Mouse (Mus musculus) neural tube, embryonic 11.5 days (tissue): ENCODE measurements around the gene Gm49387. TPM values are rescaled to one million over a fixed set of nuclear protein-coding genes. Genes with fewer than 3 reads are reported as not detected.

Experiments used
- ATAC-seq: fragments of 200-750 bp; cut with Nextera tagmentation; 2 replicates; pipeline ENCODE4 v1.8.0; 2017; ENCODE audit warnings: moderate number of reproducible peaks, mild to moderate bottlenecking, moderate TSS enrichment, moderate library complexity; ENCODE audit not compliant: insufficient read depth, low FRiP score, low TSS enrichment
- DNase-seq: peaks from one replicate; pipeline ENCODE4 v3.0.0-alpha.2; 2015; ENCODE audit warnings: low spot score
- H3K27ac ChIP-seq: fragments of 300-500 bp; sonication (generic); 2 replicates; pipeline ENCODE4 v1.5.1; 2014; ENCODE audit warnings: low read depth, mild to moderate bottlenecking, low read length
- H3K27me3 ChIP-seq: fragments of 300-500 bp; sonication (generic); 2 replicates; pipeline ENCODE4 v1.6.1; 2014; ENCODE audit warnings: mild to moderate bottlenecking, low read length, mixed read lengths; ENCODE audit not compliant: control insufficient read depth, insufficient read depth
- H3K36me3 ChIP-seq: fragments of 300-500 bp; sonication (generic); 2 replicates; pipeline ENCODE4 v1.6.1; 2014; ENCODE audit warnings: mild to moderate bottlenecking, low read length, moderate library complexity, mixed read lengths; ENCODE audit not compliant: control insufficient read depth, insufficient read depth
- H3K4me1 ChIP-seq: fragments of 300-500 bp; sonication (generic); 2 replicates; pipeline ENCODE4 v1.6.1; 2014; ENCODE audit warnings: low read length, mixed read lengths; ENCODE audit not compliant: control insufficient read depth, insufficient read depth
- H3K4me2 ChIP-seq: fragments of 300-500 bp; sonication (generic); 2 replicates; pipeline ENCODE4 v1.6.1; 2014; ENCODE audit warnings: low read depth, mild to moderate bottlenecking, moderate library complexity
- H3K4me3 ChIP-seq: fragments of 300-500 bp; sonication (generic); 2 replicates; pipeline ENCODE4 v1.5.1; 2014; ENCODE audit warnings: low read depth, low read length
- H3K9ac ChIP-seq: fragments of 300-500 bp; sonication (generic); 2 replicates; pipeline ENCODE4 v1.6.1; 2014; ENCODE audit warnings: mild to moderate bottlenecking, low read length
- H3K9me3 ChIP-seq: fragments of 300-500 bp; sonication (generic); 2 replicates; pipeline ENCODE4 v1.6.1; 2016; ENCODE audit warnings: low read length; ENCODE audit not compliant: control insufficient read depth
- WGBS: fragments of 180-500 bp; shearing (Covaris S2); extraction: QIAGEN DNeasy Blood & Tissue Kit; methylation state at CpG from one replicate; pipeline ENCODE4 v1.1.7; 2014; 5-methylcytosine and 5-hydroxymethylcytosine counted together
- polyA plus RNA-seq: library from polyadenylated mRNA; unstranded; fragments of >200 nt; fragmentation: Nextera tagmentation; extraction: Ambion mirVana; gene quantifications from 2 replicates; pipeline ENCODE4 v1.2.1, GENCODE M21; 2014

The Gm49387 gene
- polyA plus RNA-seq, 1 experiment from 2014 or later, result not detected

DNA sequence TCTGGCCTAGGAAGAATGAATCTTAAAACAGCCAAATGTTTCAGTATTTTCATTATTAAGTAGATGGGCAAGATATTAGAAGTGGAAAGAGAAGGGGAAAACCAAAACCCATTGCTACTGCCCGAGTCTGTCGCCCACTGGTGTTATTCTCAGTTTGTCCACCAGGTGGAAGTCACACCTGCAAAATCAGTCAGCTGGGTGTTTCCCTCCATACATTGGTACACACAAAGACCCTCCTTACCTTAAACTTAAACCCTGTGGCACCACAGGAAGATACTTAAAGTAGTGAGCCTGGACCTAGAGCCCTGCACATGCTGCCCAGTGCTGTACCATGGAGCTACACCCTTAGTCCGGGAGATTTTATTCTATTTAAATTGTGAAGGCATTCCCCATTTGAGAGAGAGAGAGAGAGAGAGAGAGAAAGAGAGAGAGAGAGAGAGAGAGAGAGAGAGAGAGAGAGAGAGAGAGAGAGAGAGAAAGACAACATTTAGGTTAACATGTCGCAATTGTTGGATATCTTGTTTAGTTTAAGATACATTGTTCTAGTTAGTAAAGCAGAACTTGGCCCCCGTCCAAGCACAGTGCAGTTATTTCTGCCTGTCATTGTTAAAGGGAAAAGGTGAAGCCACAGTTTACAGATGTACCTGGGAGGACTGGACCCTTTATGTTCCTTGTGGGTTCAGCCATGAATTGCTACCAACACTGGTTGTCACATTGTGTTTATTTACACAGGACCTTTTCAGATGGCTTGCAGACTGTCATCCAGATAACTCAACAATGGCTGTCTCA is 16.4 kb upstream of the Gm49387 start:
- WGBS, result 49% methylated on average over 5 of the region's 5 CpGs
- peaks cover 7% of the 10 kb centered on the region for H3K4me1 ChIP-seq
- no peak overlapping the region for H3K9ac ChIP-seq
- H3K27me3 ChIP-seq, result no peaks in the 10 kb centered on the region
- no peak overlapping the region for H3K4me2 ChIP-seq
- H3K36me3 ChIP-seq, result no peaks in the 10 kb centered on the region
- DNase-seq, result peak; percentile 67
- no peak overlapping the region for H3K27ac ChIP-seq
- no peaks in the 10 kb centered on the region for H3K9me3 ChIP-seq
- no peak overlapping the region for H3K4me3 ChIP-seq
- ATAC-seq, result no peak

DNA sequence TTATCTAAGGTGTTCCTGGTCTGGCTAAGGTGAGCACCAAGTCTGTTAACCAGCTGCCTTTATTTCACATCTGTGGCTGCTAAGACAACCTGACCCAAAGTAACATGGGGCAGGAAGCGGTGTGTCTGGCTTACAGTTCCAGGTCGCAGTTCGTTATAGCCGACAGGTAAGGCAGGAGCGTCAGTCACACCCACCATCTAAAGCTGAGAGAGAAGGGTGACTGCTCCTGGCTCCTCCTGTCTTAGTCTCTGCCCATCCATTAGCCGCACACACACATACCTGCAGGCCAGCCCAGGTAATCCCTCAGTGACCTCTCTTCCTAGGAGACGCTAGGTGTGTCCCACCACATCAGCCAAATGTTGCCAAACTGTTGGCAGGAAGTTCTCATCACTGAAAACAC is 15.7 kb upstream of the Gm49387 start:
- ATAC-seq (no peak), DNase-seq (no peak)
- H3K27me3 ChIP-seq, result no peaks in the 10 kb centered on the region
- no peak overlapping the region for H3K4me3 ChIP-seq
- H3K27ac ChIP-seq, result no peak overlapping the region
- no peaks in the 10 kb centered on the region for H3K9me3 ChIP-seq
- H3K4me1 ChIP-seq, result peaks cover 7% of the 10 kb centered on the region
- no peaks in the 10 kb centered on the region for H3K36me3 ChIP-seq
- H3K9ac ChIP-seq, result no peak overlapping the region
- H3K4me2 ChIP-seq, result no peak overlapping the region
- WGBS, result 85% methylated on average over 7 of the region's 7 CpGs

DNA sequence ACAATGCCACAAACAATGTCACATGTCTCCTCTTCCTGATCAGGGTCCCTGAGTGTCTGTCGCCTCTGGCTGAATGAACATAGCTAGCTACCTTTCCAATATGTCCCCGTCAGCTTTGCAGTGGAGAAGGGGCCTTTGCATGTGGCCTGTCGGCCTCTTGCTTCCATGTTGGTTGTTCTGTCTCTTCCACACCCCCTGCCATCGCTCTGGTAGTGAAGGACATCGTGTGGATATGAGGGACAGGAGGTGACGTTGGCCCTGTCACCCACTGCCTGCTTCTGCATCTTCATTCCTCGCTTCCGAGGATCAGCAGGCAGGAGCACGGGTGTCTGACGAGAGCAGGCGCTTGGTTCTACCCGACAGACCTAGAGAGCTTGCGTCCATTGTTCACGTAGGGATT is 14.7 kb upstream of the Gm49387 start:
- Histone ChIP-seq H3K9me3 (no peaks in the 10 kb centered on the region), H3K9ac (no peak overlapping the region), H3K4me1 (peaks cover 2% of the 10 kb centered on the region), H3K27me3 (no peaks in the 10 kb centered on the region), H3K4me2 (no peak overlapping the region), H3K27ac (no peak overlapping the region), H3K4me3 (no peak overlapping the region), H3K36me3 (no peaks in the 10 kb centered on the region)
- no peak for ATAC-seq
- DNase-seq, result no peak
- 82% methylated on average over 14 of the region's 14 CpGs for whole genome bisulfite sequencing

DNA sequence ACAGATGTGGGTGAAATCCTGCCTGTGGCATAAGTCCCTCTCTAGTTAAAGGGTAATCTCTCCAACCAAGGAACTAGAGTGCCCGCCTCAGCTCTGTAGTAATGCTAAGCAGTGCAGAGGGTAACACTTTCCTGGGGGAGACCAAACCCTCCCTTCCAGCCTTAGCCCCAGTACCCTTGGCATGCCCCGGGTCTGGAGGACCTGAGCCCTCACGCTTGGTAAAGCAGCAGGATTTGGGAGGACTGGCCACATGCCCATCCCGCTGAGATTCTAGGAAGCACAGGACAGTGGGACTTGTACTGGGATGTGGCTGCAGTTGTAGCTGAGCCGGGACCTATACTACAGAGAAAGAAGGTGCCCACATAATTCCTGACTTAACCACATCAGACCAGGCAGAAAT is 14.1 kb upstream of the Gm49387 start:
- H3K4me1 ChIP-seq, result no peaks in the 10 kb centered on the region
- H3K27me3 ChIP-seq, result no peaks in the 10 kb centered on the region
- H3K36me3 ChIP-seq, result no peaks in the 10 kb centered on the region
- 85% methylated on average over 5 of the region's 5 CpGs for WGBS
- ATAC-seq (no peak), DNase-seq (no peak)
- no peak overlapping the region for H3K4me3 ChIP-seq
- H3K27ac ChIP-seq, result no peak overlapping the region
- no peak overlapping the region for H3K4me2 ChIP-seq
- no peaks in the 10 kb centered on the region for H3K9me3 ChIP-seq
- no peak overlapping the region for H3K9ac ChIP-seq

DNA sequence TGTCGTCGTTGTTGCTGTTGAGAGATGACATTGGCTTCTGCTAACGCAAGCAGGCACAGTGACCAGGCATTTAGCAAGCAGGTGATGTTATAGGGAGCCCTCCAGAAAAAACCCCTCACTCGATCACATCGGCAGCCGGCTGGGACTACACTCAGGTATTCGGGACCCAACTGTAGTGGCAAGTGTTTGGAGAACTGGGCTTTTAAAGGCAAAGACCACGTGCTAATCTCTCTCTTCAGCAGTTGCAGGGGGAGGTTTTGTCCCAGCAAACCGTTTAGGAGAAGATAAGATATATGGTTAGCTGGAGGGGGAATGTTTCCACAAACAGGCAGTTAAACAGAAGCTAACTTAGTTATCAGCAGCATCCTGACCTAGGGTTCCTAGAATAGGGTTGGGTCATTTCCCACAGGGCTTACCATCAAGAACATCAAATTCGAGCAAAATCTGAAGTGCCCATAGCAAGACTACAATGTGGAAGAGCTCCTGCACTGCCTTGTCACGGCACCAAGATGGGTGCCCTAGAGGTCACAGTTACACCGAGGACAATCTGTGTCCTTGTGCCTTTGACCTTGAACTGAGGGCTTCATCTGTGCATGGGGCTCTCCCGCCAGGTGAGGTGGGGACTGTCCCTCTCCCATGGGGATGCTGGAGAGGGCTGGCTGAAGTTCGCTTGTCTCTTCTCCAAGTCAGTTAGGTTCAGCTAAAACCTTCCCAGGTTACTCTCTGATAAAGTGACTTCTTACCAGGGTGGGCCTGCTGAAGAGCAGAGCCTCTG is 12.6 kb upstream of the Gm49387 start:
- ATAC-seq, result no peak
- H3K9ac ChIP-seq, result no peak overlapping the region
- H3K4me1 ChIP-seq, result no peaks in the 10 kb centered on the region
- 84% methylated on average over 14 of the region's 14 CpGs for WGBS
- no peak for DNase-seq
- no peaks in the 10 kb centered on the region for H3K9me3 ChIP-seq
- no peak overlapping the region for H3K4me2 ChIP-seq
- H3K27me3 ChIP-seq, result no peaks in the 10 kb centered on the region
- H3K4me3 ChIP-seq, result no peak overlapping the region
- H3K27ac ChIP-seq, result no peak overlapping the region
- H3K36me3 ChIP-seq, result no peaks in the 10 kb centered on the region

DNA sequence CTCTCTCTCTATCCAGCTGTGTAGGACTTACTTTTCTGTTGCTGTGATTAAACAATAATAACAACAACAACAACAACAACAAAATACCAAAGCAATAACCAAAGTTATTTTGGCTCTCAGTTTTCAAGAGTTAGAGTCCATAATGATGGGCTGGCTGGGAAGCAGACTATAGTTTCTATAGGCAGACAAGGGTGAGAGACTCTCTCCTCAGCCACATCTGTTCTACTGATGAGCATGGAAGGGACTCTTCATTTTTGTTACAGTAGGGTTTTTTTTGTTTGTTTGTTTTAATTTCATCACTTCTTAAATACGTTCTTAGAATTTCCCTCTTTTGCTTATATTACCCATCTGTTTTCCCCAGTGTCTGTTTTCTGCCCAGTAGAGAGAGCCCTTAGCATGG is 11.9 kb upstream of the Gm49387 start:
- Histone ChIP-seq H3K27me3 (no peaks in the 10 kb centered on the region), H3K4me2 (no peak overlapping the region), H3K4me1 (no peaks in the 10 kb centered on the region), H3K27ac (no peak overlapping the region), H3K9ac (no peak overlapping the region), H3K36me3 (no peaks in the 10 kb centered on the region), H3K9me3 (no peaks in the 10 kb centered on the region), H3K4me3 (no peak overlapping the region)
- no peak for ATAC-seq
- no peak for DNase-seq
- WGBS, result 90% methylated on average over 1 of the region's 1 CpGs

DNA sequence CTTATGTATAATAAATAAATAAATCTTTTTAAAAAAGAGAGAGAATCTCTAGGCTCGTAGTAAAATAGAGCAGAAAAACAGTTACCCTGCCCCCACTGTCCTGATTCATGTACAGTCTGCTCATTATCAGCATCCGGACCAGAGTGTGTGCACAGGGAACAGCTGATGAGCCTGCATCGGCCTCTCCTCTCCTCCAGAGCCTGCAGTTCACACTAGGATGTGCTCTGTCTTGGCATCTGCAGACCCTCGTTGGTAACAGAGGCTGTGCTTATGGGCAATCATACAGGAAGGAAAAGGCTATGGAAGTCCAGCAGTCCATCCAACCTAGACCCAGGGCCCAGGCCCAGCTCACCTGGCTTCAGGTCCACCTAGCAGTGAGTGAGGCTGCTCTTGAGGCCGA is 11.4 kb upstream of the Gm49387 start:
- Histone ChIP-seq H3K27ac (no peak overlapping the region), H3K36me3 (no peaks in the 10 kb centered on the region), H3K9me3 (no peaks in the 10 kb centered on the region), H3K27me3 (no peaks in the 10 kb centered on the region), H3K9ac (no peak overlapping the region), H3K4me2 (no peak overlapping the region), H3K4me3 (no peak overlapping the region), H3K4me1 (no peaks in the 10 kb centered on the region)
- ATAC-seq, result no peak
- DNase-seq, result no peak
- 71% methylated on average over 5 of the region's 5 CpGs for WGBS

DNA sequence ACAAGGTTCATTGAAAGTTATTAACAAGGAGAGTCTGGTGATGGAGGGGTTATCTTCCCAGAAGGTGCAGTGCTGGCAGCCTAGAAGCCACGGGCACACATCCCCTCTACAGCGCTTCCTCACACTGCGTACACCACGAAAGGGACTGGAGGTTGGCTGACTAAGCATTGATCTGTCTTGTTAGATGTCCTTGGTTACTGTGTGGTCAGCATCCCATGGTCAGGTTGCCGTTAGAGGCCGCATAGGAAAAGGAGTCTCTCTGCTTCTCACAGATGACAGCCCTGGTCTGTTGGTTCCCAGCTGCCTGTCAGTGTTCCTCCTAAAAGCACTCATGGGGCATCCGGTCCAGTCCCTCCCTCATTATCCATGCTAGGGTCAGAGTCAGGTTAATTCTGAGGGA is 10.5 kb upstream of the Gm49387 start:
- H3K4me2 ChIP-seq, result no peak overlapping the region
- no peaks in the 10 kb centered on the region for H3K36me3 ChIP-seq
- 93% methylated on average over 7 of the region's 7 CpGs for WGBS
- no peaks in the 10 kb centered on the region for H3K4me1 ChIP-seq
- no peak overlapping the region for H3K27ac ChIP-seq
- H3K4me3 ChIP-seq, result no peak overlapping the region
- H3K9me3 ChIP-seq, result no peaks in the 10 kb centered on the region
- no peak for ATAC-seq
- no peaks in the 10 kb centered on the region for H3K27me3 ChIP-seq
- H3K9ac ChIP-seq, result no peak overlapping the region
- DNase-seq, result no peak

DNA sequence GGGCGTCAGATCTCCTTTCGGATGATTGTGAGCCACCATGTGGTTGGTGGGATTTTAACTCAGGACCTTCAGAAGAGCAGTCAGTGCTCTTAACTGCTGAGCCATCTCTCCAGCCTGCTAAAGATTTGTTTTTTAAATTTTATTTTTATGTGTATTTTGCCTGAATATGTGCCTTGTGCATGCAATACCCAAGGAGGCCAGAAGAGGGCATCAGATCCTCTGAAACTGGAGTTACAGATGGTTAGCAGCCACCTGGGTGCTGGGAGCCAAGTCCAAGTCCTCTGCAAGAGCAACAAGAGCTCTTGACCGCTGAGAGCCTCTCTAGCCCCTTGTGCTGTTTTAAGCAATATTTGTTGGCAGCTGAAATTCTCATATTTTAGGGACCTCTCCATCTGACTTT is 9.7 kb upstream of the Gm49387 start:
- Histone ChIP-seq H3K9me3 (no peaks in the 10 kb centered on the region), H3K9ac (no peak overlapping the region), H3K36me3 (no peaks in the 10 kb centered on the region), H3K27ac (no peak overlapping the region), H3K27me3 (no peaks in the 10 kb centered on the region), H3K4me1 (no peaks in the 10 kb centered on the region), H3K4me2 (no peak overlapping the region), H3K4me3 (no peak overlapping the region)
- WGBS, result 97% methylated on average over 3 of the region's 3 CpGs
- no peak for ATAC-seq
- DNase-seq, result no peak
